Mouse (Mus musculus) cortical plate, adult 2 months (tissue): ENCODE measurements around the gene Ppan.

Experiments used
- CTCF ChIP-seq: fragments of 200-500 bp; IDR thresholded peaks from 2 replicates; pipeline ENCODE4 v1.5.1; 2011; ENCODE audit warnings: mild to moderate bottlenecking, control low read depth, low read length; ENCODE audit not compliant: insufficient read depth; ENCODE audit errors: extremely low read depth
- POLR2A ChIP-seq: fragments of 200-500 bp; IDR thresholded peaks from 2 replicates; pipeline ENCODE4 v1.6.1; 2011; ENCODE audit warnings: mild to moderate bottlenecking, low read length, control low read depth; ENCODE audit not compliant: insufficient read depth; ENCODE audit errors: extremely low read depth

DNA sequence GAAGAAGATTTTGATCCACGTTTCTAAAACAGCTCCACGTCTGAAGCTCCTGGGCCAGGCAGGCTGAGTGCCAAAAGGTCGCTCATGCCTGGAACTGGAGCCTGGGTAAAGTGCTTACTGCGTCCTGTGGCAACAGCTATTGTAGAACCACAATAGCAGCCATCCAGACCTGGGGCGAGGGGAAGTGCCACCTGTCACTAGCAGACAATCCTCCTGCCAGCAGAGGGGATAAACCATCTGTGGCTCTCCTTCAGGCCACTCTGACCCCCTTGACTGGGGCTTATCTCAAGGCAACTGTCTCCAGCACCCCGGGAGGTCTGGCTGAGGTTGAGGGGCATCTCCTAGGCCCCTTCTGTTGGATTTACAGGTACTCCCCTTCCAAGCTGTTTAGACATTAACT, 49.0 kb upstream of the Ppan start:
- TF ChIP-seq CTCF (no peak), POLR2A (no peak)
